Mouse (Mus musculus): ENCODE measurements at regions not wholly inside any gene's neighbourhood (a gene's known extent, or its start where the extent isn't known, plus 50 kb on each side); places are given as distances from the start of the nearest gene placed in this dataset.

DNA sequence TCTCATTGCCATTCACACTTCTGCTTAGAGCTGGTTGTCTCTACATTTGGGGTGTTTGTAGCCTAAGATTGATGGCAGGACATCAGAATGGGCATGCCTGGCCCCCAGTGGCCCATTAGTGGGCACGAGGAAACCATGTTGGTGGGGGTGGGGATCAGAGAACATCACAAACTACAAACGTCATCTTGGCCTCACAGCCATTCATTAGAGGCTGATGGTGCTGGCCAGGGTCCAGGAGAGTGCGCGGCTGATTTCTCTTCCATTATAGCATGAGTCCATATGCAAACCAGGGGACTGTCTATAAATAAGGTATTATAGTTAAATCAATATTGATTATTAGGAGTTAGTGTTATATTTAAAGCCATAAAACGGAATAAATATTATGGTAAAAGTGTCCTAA is 67.9 kb downstream of the 3100002H09Rik start:
- DNase-seq (no peak), ATAC-seq (no peak)
- no peak overlapping the region for H3K9ac ChIP-seq
- no peak overlapping the region for H3K4me3 ChIP-seq (ENCODE audit: low read depth, low read length)
- no peaks in the 10 kb centered on the region for H3K36me3 ChIP-seq (ENCODE audit: insufficient read depth)
- H3K9me3 ChIP-seq (ENCODE audit: low read length) = no peaks in the 10 kb centered on the region
- H3K4me1 ChIP-seq (ENCODE audit: insufficient read depth) = no peaks in the 10 kb centered on the region
- no peaks in the 10 kb centered on the region for H3K27me3 ChIP-seq (ENCODE audit: insufficient read depth, low read length)
- 39% methylated on average over 5 of the region's 5 CpGs for WGBS
- no peak overlapping the region for H3K4me2 ChIP-seq (ENCODE audit: low read depth)
- TF ChIP-seq CTCF (IDR thresholded peaks at IDR 0.05; ENCODE audit: low read depth) = no peak
- no peak overlapping the region for H3K27ac ChIP-seq (ENCODE audit: low read depth, low read length)

DNA sequence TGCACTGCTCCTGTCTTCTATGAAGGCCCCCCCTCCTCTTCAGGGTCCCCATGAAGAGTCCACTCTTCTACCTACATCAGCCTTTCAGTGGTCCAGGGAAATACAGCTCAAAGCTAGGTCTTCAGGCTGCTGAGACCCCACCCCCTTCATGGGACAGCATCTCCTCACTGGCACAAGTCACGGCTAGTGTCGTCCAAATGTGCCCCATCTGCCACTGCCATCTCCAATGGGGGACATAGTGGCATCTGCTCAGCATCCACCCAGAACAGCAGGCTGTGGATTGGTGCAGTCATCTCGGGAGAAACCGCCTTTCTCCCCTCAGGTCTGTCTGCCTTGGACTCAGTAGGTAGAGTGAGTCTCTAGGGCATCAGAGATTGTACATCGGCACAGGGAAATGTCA is 72.1 kb downstream of the 3100002H09Rik start:
- DNase-seq (no peak), ATAC-seq (no peak)
- no peaks in the 10 kb centered on the region for H3K36me3 ChIP-seq (ENCODE audit: insufficient read depth)
- no peaks in the 10 kb centered on the region for H3K4me1 ChIP-seq (ENCODE audit: insufficient read depth)
- H3K27me3 ChIP-seq (ENCODE audit: insufficient read depth, low read length) = no peaks in the 10 kb centered on the region
- WGBS = 86% methylated on average over 5 of the region's 5 CpGs
- H3K9me3 ChIP-seq (ENCODE audit: low read length) = no peaks in the 10 kb centered on the region
- no peak for TF ChIP-seq CTCF (IDR thresholded peaks at IDR 0.05; ENCODE audit: low read depth)
- H3K9ac ChIP-seq = no peak overlapping the region
- no peak overlapping the region for H3K27ac ChIP-seq (ENCODE audit: low read depth, low read length)
- no peak overlapping the region for H3K4me3 ChIP-seq (ENCODE audit: low read depth, low read length)
- H3K4me2 ChIP-seq (ENCODE audit: low read depth) = no peak overlapping the region

DNA sequence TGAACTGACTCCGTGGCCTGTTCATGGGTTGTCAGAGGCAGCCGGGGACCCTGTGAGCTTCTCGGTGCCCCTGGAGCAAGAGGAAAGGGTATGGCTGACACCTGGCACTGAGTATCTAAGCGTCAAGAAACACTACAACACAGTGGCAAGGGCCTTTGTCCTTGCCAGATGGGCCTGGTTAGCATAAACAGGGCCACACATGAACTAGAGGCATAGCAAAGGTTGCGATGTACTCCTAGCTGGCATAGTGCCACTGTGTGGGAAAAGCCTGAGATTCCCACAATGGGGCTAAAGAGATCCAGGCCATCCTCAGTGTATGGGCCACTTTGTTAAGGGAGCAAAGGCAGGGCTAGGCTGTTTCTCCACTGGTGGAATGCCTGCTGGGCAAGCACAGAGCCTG is 72.9 kb downstream of the 3100002H09Rik start:
- Histone ChIP-seq H3K27ac (ENCODE audit: low read depth, low read length) (no peak overlapping the region), H3K4me3 (ENCODE audit: low read depth, low read length) (no peak overlapping the region), H3K36me3 (ENCODE audit: insufficient read depth) (no peaks in the 10 kb centered on the region), H3K9ac (no peak overlapping the region), H3K4me1 (ENCODE audit: insufficient read depth) (no peaks in the 10 kb centered on the region), H3K9me3 (ENCODE audit: low read length) (no peaks in the 10 kb centered on the region), H3K4me2 (ENCODE audit: low read depth) (no peak overlapping the region), H3K27me3 (ENCODE audit: insufficient read depth, low read length) (no peaks in the 10 kb centered on the region)
- WGBS = 45% methylated on average over 5 of the region's 5 CpGs
- DNase-seq (no peak), ATAC-seq (no peak)
- no peak for TF ChIP-seq CTCF (IDR thresholded peaks at IDR 0.05; ENCODE audit: low read depth)

DNA sequence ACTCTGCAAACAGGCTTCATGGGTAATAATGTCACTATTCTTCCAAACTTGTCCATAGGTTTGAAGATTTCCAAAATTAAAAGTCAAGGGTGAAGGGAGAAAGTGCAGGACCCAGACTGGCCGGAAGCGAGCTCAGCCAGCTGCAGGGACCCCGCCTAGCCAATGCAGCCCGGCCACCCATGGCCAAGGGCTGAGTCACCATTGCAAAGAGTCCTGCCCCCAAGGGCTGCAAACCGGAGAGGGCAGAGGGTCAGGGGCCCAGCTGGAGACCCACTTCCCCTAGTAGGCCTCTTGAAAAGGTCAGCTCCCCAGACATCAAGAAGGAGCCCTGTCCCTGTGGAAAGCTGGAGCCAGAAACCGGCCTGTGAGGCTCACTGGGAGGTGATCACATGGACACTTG is 77.0 kb downstream of the 3100002H09Rik start:
- H3K4me2 ChIP-seq (ENCODE audit: low read depth) = no peak overlapping the region
- H3K27me3 ChIP-seq (ENCODE audit: insufficient read depth, low read length) = no peaks in the 10 kb centered on the region
- TF ChIP-seq CTCF (IDR thresholded peaks at IDR 0.05; ENCODE audit: low read depth) = no peak
- 75% methylated on average over 6 of the region's 6 CpGs for WGBS
- H3K4me1 ChIP-seq (ENCODE audit: insufficient read depth) = no peaks in the 10 kb centered on the region
- H3K27ac ChIP-seq (ENCODE audit: low read depth, low read length) = no peak overlapping the region
- no peak overlapping the region for H3K9ac ChIP-seq
- H3K4me3 ChIP-seq (ENCODE audit: low read depth, low read length) = no peak overlapping the region
- H3K36me3 ChIP-seq (ENCODE audit: insufficient read depth) = no peaks in the 10 kb centered on the region
- ATAC-seq (no peak), DNase-seq (no peak)
- no peaks in the 10 kb centered on the region for H3K9me3 ChIP-seq (ENCODE audit: low read length)

DNA sequence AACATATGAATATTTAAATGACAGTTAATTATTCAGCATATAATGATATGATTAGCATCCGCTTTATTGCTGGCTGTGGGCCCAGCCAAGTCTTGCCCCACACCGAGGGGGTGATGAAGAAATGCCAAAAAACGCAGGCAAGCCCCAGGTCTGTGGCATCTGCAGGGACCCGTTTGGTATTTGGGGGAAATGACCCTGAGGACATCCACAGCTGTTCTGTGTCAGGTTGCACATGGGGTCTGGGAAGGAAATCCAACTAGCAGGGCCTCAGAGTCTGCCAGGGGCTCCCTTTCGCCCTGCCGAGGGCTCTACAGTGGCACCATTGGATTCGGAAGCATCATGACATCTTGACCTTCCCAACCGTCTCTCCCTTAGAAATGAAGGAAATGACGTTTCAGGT is 80.0 kb downstream of the 3100002H09Rik start:
- Histone ChIP-seq H3K9me3 (ENCODE audit: low read length) (no peaks in the 10 kb centered on the region), H3K27me3 (ENCODE audit: insufficient read depth, low read length) (no peaks in the 10 kb centered on the region), H3K4me2 (ENCODE audit: low read depth) (no peak overlapping the region), H3K4me3 (ENCODE audit: low read depth, low read length) (no peak overlapping the region), H3K4me1 (ENCODE audit: insufficient read depth) (no peaks in the 10 kb centered on the region), H3K9ac (no peak overlapping the region), H3K36me3 (ENCODE audit: insufficient read depth) (no peaks in the 10 kb centered on the region), H3K27ac (ENCODE audit: low read depth, low read length) (no peak overlapping the region)
- no peak for TF ChIP-seq CTCF (IDR thresholded peaks at IDR 0.05; ENCODE audit: low read depth)
- 62% methylated on average over 9 of the region's 9 CpGs for WGBS
- DNase-seq = no peak
- no peak for ATAC-seq

DNA sequence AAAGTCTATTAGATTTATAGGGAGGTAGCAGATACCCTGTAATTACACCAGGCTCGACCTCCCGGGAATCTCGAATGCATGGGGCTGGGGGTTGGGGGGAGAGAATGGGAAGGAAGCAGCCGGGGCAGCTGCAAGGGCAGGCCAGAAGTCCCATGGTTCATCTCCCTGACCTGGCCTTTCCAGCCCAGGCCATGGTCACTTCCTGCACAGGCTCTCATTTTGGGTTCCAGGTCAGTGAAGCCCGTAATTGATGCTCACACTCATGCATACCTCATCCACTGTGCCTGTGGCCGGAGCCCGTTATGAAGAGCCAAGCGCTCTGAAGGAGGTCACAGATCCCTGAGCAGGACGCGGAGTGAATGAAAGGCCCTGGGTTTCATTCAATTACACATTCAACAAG is 83.8 kb downstream of the 3100002H09Rik start:
- no peak overlapping the region for H3K27ac ChIP-seq (ENCODE audit: low read depth, low read length)
- ATAC-seq (no peak), DNase-seq (no peak)
- no peak overlapping the region for H3K4me2 ChIP-seq (ENCODE audit: low read depth)
- no peaks in the 10 kb centered on the region for H3K36me3 ChIP-seq (ENCODE audit: insufficient read depth)
- no peaks in the 10 kb centered on the region for H3K4me1 ChIP-seq (ENCODE audit: insufficient read depth)
- H3K4me3 ChIP-seq (ENCODE audit: low read depth, low read length) = no peak overlapping the region
- no peak for TF ChIP-seq CTCF (IDR thresholded peaks at IDR 0.05; ENCODE audit: low read depth)
- no peak overlapping the region for H3K9ac ChIP-seq
- no peaks in the 10 kb centered on the region for H3K27me3 ChIP-seq (ENCODE audit: insufficient read depth, low read length)
- 23% methylated on average over 10 of the region's 10 CpGs for WGBS
- no peaks in the 10 kb centered on the region for H3K9me3 ChIP-seq (ENCODE audit: low read length)

DNA sequence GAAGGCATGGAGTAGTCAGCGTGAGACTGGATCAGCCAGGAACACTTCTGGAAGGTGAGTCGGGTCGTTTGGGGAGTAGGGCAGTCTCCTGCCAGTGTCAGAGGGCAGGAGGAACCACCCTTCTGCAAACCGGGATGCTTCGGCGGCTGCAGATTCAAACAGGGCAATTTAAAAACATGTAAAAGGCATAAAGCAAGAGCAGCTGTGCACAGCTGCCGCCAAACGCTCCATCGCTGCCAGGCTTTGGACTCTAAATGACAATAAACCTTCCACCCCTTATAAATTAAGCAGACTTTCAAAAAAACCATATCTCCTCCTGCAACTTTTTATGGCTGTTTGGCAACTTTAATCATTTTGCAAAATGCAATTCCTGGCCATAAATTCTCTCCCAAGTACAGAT is 84.2 kb downstream of the 3100002H09Rik start:
- WGBS = 47% methylated on average over 9 of the region's 9 CpGs
- Histone ChIP-seq H3K4me2 (ENCODE audit: low read depth) (no peak overlapping the region), H3K27ac (ENCODE audit: low read depth, low read length) (no peak overlapping the region), H3K4me3 (ENCODE audit: low read depth, low read length) (no peak overlapping the region), H3K9ac (no peak overlapping the region), H3K4me1 (ENCODE audit: insufficient read depth) (no peaks in the 10 kb centered on the region), H3K27me3 (ENCODE audit: insufficient read depth, low read length) (no peaks in the 10 kb centered on the region), H3K9me3 (ENCODE audit: low read length) (no peaks in the 10 kb centered on the region), H3K36me3 (ENCODE audit: insufficient read depth) (no peaks in the 10 kb centered on the region)
- no peak for TF ChIP-seq CTCF (IDR thresholded peaks at IDR 0.05; ENCODE audit: low read depth)
- no peak for DNase-seq
- ATAC-seq = no peak

DNA sequence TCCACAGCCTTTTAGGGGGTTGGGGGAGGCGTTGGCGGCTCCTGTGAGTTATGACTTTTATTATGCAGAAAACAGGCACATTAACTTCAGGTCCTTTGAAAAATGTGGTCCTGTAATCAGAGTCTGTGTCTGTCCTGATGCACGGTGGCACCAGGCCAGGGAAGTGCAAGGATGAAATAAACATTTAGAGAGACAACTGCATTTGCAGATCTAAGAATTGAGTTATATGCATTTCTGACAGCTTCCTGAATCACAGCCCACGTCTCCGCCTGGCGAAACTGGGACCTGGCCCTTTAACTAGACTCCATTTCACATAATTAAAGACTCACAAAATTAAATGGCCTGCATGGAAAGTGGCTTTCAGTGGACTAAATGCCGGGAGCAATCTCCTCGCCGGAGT is 90.3 kb downstream of the 3100002H09Rik start:
- H3K4me1 ChIP-seq (ENCODE audit: insufficient read depth) = no peaks in the 10 kb centered on the region
- no peak overlapping the region for H3K9ac ChIP-seq
- 49% methylated on average over 9 of the region's 9 CpGs for WGBS

More for the DNA sequence above, 90.3 kb downstream of the 3100002H09Rik start:
- H3K9me3 ChIP-seq (ENCODE audit: low read length) = no peaks in the 10 kb centered on the region
- no peak; the same call in 1 of the 2 replicates for ATAC-seq
- no peak overlapping the region for H3K27ac ChIP-seq (ENCODE audit: low read depth, low read length)
- H3K4me3 ChIP-seq (ENCODE audit: low read depth, low read length) = no peak overlapping the region
- TF ChIP-seq CTCF (IDR thresholded peaks at IDR 0.05; ENCODE audit: low read depth) = no peak
- no peaks in the 10 kb centered on the region for H3K27me3 ChIP-seq (ENCODE audit: insufficient read depth, low read length)
- no peak overlapping the region for H3K4me2 ChIP-seq (ENCODE audit: low read depth)
- no peaks in the 10 kb centered on the region for H3K36me3 ChIP-seq (ENCODE audit: insufficient read depth)
- no peak for DNase-seq
